Mouse (Mus musculus): ENCODE results near the gene Napa.

Napa gene

DNA sequence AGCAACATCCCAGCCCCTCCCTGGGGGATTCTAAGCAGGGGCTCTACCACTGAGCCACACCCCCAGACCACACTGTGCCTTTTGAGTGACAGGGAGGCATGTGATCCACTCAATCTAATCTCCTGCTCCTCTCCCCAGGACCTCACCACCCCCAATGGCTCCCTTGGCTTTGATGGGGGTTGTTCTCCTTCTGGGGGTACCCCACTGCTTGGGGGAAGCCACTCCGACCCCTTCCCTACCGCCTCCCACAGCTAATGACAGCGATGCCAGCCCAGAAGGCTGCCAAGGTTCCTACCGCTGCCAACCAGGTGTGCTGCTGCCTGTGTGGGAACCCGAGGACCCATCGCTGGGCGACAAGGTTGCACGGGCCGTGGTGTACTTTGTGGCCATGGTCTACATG, 35.4 kb downstream of the Napa start:
- DNase-seq, result no peak

DNA sequence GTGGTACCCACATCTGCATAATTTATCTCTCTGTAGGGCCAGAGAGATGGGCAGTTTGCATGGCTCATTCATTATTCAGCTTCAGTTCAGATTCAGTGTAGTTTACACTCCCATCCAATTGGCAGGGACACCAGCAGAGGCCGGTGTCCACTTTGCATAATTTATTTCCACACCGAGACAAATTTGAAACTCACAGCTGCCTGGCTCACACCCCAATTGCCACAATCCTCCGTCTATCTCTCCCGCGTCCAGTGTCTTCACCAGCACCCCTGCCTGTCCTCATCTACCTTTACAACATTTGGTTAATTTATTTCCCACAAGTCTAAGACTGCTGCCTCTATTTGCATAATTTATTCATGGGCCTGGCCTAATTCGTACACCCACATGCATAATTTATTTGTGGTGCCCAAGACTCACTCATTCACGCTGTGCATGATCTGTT, 36.7 kb downstream of the Napa start:
- DNase-seq, result no peak

DNA sequence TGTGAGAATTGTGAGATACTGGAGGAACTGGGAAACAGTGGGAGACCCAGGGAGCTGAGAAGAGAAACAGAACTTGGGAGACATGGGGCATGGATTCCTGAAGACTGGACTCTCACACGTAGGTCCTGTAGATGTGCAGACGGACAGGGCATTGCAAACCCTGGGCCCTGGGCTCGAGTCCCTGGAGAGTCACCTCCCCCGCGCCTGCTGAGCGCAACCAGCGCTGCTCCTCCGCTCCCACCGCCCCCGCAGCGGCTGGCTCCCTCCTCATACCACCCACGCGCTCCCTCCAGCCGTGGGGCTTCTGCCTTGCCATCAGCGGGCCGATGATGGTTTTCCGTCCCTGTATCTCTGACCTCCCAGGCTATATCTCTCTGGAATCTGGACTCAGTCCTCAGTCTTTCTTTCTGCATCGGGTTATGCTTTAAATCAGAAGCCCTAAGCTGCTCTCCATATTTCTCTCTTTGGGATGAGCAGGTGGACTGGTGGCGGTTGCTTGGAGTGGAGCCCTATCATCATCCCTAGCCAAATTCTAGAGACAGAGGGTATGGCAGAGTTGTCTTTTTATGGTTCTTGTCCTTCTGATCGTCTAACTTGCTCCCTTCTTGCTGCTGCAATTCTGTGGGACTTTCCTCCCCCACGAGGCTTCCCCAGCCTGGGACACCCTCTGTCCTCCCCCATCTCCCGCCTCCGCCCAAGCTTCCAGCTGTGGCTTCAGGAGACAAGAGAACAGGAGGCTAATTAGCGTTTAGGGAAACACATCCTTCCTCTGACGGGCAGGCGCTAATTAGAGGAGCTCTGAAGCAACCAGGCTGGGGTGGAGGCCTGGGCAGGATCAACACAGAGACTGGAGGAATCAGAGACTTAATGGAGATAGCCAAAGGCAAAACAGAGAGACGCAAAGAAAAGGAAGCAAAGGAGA, 48.5 kb downstream of the Napa start:
- no peak for DNase-seq

DNA sequence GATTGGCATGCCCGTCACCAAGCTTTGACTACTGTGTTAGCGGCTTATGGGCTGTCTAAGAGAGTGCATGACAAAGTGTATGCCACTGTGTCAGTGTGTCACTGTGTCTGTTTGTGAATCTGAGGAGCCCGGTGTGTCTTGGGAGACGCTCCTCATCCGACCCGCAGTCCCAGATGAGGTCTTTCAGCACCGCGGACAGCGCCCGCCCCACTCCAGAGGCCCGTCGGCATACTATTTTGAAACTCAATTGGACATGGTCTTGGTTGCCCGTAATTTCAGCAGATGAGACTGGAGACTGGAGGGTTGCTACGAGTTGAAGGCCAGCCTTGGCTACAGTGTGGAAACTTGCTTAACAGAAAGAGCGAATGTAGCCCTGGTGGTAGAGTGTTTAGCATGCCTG, 49.4 kb downstream of the Napa start:
- DNase-seq, result peak in 1 of 2 experiments; percentile 43

DNA sequence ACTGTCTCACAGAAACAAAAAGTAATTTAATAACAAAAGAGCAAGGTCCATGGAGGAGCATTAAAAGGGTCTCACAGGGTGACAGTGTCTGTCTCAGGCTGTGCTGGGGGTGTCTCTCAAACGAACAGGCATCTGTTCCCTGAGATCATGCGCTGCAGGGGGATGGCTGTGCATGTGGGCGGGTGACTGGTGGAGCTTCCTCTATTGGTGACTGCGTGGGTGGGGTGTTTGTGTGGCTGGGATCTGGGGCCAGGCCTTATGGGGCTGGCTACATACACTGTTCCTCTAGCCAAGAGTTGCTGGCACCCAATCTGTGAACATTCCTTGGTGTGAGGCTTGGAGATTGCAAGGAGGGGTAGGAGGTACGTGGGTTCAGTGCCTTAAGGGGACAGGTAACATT, 51.0 kb downstream of the Napa start:
- DNase-seq, result no peak

DNA sequence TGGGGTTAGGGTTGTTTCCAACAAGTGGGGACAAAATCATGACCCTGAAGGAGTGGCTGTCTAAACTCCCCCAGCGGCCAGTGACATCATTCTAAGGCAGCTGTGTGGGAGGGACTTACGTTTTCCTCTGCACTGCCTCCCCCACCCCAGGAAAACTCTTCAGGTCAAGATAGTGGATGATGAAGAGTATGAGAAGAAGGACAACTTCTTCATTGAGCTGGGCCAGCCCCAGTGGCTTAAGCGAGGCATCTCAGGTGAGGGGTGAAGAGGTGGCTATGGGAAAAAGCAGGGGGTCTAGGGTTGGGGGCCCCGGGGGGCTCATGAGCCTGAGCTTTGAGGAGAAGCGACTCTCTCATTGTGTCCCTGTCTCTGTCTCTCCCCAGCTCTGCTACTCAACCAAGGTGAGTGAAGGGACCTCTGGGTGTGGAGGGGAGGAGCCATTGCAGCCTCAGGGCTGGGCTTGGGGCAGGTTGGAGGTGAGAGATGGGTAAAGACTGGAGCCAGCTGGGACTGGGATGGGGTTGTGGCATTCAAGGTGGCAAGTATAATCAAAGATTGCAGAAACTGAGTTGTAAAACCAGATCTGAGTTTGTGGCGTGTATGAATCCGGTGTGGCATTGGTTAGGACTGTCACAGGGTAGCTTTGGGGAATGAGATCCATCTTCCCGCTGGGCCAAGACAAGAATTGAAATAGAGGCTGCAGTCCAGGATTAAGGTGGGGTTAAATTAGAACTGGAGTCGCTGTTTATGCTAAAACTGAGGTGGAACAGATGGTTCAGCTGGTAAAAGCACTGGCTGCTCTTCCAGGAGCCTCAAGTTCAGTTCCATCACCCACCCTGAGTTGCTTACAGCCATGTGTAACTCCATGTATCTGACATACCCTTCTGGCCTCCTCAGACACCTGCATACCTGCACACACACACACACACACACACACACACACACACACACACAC, 52.2 kb downstream of the Napa start:
- DNase-seq, result no peak

DNA sequence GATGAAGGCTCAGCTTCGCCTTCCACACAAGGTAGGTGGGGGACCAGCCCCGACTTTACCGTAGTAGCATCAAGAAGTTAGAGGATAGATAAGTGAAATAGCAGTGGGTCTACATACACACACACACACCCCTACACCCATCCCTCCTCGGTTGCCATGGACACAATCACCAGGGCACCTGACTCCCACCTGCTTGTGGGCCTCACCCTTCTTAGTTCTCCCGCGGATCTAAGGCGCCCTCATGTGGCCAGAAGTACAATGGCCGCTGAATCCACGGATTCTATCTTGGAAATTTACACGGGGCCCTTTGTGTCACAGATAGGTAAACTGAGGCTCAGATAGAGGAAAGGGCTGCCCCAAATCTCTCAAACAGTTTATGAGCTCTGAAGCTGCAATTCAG, 55.3 kb downstream of the Napa start:
- peak in 1 of 2 experiments; percentile 46 for DNase-seq

DNA sequence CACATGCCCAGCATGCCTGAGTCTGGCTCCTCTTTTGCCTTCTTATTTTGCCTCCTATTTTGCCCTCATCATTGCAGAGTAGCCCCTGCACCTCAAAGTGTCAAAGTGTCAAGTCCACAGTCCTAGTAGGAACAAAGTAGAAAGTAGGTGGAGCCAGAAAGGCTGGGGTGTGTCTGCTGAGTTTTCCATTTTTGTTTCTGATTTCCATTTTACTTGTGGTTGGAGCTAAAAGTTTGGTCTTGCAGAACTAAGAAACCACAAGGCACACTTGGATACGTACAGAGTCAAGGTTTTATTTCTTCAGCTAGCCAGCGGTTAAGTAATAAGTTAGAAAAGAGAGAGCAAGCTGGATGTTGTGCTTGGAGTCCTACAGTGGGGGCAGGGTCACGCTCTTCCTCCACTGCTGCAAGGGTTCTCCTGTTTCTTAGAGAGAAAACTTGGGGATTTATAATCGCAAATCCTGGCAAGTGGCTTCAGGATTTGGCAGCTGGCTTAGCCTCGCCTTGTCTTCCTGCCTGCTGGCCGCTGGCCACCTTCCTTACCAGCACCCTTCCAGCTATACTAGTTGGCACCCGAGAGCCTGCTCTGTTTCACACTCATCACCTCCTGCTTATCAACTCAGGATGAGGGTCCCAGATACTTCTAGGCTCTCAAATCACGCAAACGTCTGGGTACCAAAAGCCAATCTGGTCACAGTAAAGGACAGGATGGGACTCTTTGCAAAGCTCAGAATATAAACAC, 57.0 kb downstream of the Napa start:
- no peak for DNase-seq

DNA sequence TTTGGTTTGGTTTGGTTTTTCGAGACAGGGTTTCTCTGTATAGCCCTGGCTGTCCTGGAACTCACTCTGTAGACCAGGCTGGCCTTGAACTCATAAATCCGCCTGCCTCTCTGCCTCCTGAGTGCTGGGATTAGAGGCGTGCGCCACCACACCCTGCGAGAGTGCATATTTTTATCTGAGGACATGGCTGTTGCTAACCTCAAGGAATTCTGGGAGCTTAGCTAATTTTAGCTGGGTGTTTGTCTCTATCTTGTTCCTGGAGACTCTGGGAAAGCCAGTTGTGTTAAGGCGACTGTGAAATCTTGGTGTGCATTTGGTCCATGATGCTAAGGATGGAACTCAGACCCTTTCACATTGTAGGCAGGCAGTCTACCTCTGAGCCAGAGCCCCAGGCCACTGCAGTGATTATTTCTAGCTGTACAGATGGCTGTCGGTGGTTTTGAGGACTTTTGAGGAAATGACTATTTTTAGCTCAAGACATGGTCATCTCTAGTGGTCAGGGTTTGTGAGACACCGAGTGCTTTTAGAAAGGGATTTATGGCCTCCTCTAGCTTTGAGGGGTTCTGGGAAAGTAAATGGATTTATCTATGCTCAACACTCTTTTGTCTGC, 58.0 kb downstream of the Napa start:
- DNase-seq, result no peak

DNA sequence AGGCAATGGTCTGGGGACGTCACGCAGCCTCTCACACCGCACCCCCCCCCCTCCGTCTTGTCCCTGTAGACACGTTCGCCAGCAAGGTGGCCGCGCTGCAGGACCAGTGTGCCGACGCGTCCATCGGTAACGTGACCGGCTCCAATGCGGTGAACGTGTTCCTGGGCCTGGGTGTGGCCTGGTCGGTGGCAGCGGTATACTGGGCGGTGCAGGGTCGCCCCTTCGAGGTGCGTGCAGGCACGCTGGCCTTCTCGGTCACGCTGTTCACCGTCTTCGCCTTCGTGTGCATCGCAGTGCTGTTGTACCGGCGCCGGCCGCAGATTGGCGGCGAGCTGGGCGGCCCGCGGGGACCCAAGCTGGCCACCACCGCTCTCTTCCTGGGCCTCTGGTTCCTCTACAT, 60.5 kb downstream of the Napa start:
- no peak for DNase-seq

DNA sequence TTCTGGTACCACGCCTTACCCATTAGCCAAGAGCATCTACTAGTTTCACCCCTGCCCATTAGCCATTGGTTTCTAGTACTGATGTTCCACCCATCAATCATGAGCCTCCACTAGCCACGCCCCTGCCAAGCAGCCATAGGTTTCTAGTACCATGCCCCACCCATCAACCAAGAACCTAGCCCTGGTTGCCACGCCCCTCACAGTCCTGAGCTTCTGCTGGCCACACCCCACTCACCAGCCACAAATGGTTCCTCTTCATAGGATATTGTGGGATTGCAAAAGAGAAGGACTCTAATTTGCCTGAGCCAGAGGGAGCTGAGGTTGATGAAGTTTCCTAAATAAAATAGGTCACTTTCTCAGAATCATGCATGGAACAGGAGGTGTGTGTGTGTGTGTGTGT, 62.4 kb downstream of the Napa start:
- no peak for DNase-seq

DNA sequence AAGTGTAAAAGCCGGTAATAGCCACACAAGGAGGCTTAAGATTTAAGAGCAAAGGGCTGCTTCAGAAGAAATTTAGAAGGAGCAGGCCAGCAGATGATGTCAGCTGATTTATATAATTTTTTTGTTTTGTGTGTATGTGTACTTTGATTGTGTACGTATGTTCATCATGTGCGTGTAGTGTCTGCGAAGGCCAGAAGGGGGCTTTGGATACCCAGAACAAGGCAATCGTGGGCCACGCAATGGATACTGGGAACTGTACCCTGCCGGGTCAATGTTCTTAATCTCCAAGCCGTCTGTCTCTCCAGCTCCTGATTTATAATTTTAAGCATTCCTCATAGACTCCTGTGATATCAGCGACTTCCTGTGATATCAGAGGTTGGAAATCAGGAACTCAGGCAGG, 63.0 kb downstream of the Napa start:
- no peak for DNase-seq

DNA sequence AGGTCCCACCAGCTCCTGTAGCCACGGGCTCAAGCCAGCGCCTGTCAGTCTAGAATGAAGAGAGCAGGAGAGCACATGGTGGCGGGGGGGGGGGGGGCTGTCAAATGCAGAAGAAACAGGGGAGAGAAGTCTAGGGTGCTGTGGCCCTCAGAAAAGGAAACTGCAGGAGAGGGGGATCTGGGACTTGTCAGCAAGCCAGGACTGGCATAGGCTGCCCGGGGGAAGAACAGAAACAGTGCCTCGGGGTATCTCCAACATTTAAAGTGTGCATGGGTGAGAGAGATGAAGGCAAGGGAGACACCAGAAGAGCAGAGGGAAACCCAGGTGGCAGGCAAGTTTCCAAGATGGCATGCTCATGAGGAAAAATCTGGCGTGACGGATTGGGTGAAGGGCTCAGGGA, 63.8 kb downstream of the Napa start:
- no peak for DNase-seq
